Mouse (Mus musculus): ENCODE data around the gene Lmntd1. TPM values are rescaled to one million over a fixed set of nuclear protein-coding genes. Genes with fewer than 3 reads are reported as not detected.
A peak's percentile ranks its signal among the peaks of the same experiment; 100 is the strongest.
"Not testable (repeated sequence)": the region's sequence is repeated elsewhere in the genome, so short reads cannot be mapped to it uniquely, and the experiment has no call there.

Gene Lmntd1
- total RNA-seq, 2 experiments from 2014 or later = not detected

DNA sequence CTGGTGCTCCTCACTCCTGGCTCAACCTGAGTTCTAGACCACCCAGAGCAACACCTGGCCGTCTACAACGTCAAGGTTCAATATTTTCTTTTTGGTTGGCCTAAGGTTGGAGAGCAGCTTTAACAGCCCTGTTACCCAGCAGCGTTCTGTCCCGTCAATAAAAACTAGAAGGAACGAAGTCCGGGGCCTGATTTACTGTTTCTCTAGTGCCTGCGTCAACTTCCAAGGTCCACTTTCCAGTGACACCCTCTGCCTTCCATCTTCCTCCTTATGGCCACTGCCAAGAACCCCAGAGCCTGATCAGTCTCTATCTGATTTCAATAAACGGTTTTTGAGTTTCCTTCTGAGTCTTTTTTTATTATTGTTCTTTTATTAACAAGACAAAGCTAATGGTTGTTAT, 267.8 kb downstream of the Lmntd1 start:
- DNase-seq (ENCODE audit: low spot score) = no peak

DNA sequence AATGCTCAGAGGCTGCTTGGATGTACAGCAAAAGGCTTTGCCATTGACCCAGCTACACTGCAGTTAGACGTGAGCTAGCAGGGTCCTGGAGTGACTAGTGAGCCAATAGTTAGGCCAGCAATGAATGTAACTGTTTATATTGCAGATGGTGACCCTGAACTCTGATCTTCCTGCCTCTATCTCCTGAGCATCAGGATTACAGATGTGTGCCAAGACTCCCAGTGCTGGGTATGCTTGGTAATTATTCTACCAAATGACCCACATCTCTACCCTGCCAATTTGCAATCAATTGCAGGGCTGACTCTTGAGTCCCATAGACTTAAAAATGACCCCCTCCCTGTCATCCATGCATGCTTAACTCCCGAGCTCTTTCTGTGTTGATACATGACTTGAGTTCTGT, 269.4 kb downstream of the Lmntd1 start:
- DNase-seq (ENCODE audit: low spot score) = no peak

- DNase-seq (ENCODE audit: low spot score) = no peak
Observed at GRCm38 (mm10) chr6:145343457-145343856, 270.7 kb downstream of the Lmntd1 start.

- no peak for DNase-seq (ENCODE audit: low spot score)
Observed at GRCm38 (mm10) chr6:145342836-145343235, 271.3 kb downstream of the Lmntd1 start.

- DNase-seq (ENCODE audit: low spot score) = peak; percentile 91
Observed at GRCm38 (mm10) chr6:145341301-145342193, 272.6 kb downstream of the Lmntd1 start.

DNA sequence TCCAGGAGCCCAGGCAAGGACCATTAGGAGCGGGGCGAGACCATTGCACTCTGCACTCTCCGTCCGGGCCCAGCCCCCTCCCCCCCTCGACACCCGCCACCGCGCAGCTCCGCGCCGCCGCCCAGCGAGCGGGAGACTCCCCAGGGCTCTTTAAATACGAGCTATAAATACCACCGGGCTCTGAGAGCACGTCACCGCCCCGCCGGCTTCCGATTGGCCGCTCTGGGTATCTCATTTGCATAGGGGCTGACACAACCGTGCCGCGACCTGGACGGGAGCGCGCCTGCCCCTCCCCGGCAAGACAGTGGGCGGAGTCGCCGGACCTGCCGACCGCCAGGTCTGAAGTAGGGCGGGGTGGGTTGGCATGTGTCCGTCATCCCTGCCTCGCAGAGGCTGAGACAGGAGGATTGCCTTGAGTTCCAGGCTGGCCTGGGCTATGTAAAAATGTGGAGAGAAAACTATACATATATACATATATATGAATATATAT, 273.4 kb downstream of the Lmntd1 start:
- peak; percentile 97 for DNase-seq (ENCODE audit: low spot score)

DNA sequence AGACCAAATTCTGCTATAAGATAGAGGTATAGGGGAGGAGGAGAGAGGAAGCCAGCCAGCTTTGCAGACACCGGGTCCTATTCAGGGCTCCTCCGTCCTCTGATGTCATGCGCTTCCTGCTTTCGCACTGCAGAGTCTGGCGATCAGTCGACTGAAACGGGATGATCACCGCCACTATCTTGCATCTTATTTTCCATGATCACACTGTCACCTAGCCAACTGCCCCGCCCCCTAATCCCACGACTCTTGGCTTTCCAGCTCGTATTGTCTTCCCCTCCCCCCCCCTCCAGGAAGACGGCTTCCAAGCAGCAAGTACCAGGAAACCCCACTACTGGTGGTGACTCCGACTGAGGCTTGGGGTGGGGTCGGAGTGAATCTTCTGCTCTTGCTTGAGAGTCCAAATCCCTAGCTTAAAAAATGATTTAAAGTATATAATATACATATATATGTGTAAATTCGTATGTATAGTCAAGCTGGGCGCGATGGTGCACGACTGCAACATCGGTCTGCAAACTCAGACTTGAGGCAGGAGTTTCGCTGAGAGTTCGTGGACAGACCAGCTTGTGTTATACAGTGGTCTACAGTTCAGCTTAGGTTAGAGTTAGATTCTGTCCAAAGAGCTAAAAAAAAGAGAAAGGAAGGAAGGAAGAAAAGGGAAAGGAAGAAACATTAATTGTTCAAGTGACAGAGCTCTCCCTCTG, 274.0 kb downstream of the Lmntd1 start:
- DNase-seq (ENCODE audit: low spot score) = peak; percentile 73

GRCm38 (mm10) chr6:145338571-145339294, 275.4 kb downstream of the Lmntd1 start:
- DNase-seq (ENCODE audit: low spot score) = no peak

- DNase-seq (ENCODE audit: low spot score) = not testable (repeated sequence)
Observed at GRCm38 (mm10) chr6:145337521-145337920, 276.6 kb downstream of the Lmntd1 start.

GRCm38 (mm10) chr6:145335876-145336768, 278.0 kb downstream of the Lmntd1 start:
- peak; percentile 72 for DNase-seq (ENCODE audit: low spot score)

GRCm38 (mm10) chr6:145334211-145334610, 279.9 kb downstream of the Lmntd1 start:
- DNase-seq (ENCODE audit: low spot score) = no peak

DNA sequence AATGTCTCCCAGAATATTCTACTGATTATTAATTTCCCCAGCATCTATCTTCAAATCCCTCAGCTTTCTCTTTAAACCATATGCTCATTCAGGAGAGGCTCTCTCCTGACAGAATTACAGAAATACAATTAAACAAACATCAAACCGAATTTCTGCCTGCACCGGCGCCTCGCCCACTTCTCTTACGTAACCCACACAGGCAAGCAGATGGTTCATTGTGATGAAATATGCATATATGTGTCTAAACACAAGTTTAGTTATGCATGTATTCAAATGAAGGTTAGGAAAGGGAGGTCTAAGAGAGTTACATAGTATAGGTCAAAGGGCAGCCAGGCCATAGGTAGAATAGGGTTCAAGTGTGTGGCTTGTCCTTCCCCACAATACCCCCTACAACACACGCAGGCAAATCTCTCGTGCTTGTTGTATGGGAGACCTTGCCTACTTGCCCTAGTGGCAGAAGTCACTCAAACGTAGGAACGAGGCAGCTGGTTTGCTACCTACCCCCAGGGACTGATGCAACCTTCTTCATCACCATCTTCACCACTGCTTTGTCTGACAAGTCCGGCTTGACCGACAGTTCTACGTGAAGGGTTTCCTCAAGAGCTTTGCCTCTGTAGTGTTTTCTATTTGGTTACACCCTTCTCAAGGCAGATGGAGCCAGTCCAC, 287.8 kb downstream of the Lmntd1 start:
- no peak for DNase-seq (ENCODE audit: low spot score)

- DNase-seq (ENCODE audit: low spot score) = no peak
Observed at GRCm38 (mm10) chr6:145325095-145325494, 289.0 kb downstream of the Lmntd1 start.

- no peak for DNase-seq (ENCODE audit: low spot score)
Observed at GRCm38 (mm10) chr6:145324470-145324869, 289.6 kb downstream of the Lmntd1 start.

DNA sequence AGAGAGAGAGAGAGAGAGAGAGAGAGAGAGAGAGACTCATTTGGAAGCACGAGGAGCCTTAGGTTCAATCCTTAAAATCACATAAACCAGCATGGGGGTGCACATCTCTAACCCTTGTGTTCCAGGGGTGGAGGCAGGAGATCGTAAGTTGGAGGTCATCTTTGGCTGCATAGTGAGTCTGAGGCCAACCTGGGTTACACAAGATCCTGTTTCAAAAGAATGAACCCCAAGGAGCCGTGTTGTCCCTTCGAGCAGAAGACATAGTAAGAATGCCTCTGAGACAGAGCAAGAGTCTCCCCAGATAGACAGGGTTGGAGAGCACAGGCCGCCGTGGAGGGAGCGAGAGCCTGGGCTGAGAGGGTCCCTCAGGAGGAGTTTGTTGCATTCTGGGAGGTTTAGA, 291.9 kb downstream of the Lmntd1 start:
- DNase-seq (ENCODE audit: low spot score) = no peak

DNA sequence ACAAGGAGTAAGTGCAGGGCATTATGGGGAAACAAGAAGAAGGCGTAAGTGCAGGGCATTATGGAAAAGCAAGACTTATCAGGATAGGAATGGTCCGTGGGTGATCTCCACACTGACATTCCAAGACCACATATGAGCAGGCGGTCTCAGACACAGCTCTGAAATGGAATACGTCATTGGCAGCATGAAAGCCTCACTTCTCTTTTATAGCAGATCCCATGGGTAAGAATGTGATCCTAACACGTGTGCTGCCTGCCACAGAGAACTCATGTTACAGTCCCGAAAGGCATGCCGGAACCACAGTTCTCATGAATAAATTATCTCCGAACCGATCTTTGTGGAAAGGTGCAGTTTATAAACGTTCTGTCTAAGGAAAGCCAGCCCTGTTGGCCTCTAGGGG, 294.0 kb downstream of the Lmntd1 start:
- DNase-seq (ENCODE audit: low spot score) = no peak
